Mouse (Mus musculus) brain, adult 2 months (tissue): ENCODE measurements at regions not wholly inside any gene's neighbourhood (a gene's known extent, or its start where the extent isn't known, plus 50 kb on each side); places are given as distances from the start of the nearest gene placed in this dataset.

Experiments used
- DNase-seq: peaks from one replicate; pipeline ENCODE4 v3.0.0; 2011; ENCODE audit warnings: low read depth, low spot score

DNA sequence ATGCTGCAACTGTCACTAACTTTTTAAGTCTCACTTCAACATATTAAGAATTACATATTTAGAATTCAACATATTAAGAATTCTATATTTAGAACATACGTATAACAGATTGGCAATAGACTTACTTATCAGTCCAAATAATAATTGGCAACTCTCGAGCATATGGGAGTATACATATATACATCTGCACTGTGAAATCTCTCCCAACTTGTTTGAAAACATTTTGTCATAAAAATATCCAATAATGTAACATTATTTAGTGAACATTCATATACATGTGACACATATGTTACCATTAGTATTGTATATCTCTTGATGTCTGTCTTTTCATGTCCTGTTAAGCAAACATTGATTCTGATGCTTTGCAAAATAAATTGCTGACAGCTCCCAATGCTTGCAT is 768.8 kb upstream of the Cdh18 start:
- no peak for DNase-seq

DNA sequence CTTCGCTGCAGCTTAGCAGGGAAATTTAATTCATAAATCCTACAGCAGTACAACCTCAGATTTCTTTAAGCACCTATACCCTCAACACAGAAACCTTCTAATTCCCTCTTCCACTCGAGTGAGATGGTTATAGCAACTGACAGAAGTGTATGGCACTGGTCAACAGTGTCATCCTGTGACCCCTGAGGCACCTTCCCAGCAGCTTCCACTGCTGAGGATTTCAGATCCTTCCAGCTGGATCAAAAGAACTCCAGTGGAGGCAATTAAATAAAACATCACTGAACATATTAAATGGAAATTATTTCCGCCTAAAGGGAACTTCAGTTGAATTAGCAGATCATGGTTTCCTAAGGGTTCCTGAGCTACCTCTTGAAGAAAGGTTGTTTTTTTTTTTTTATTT is 768.1 kb upstream of the Cdh18 start:
- peak; percentile 0 for DNase-seq
